Mouse (Mus musculus) testis, adult 2 months (tissue): ENCODE results near the gene Ccdc12.

Source experiments
- CTCF ChIP-seq: fragments of 200-500 bp; IDR thresholded peaks from 2 replicates; pipeline ENCODE4 v1.5.1; 2012; ENCODE audit warnings: low read depth, mild to moderate bottlenecking, inconsistent platforms, low read length, moderate library complexity; ENCODE audit not compliant: control insufficient read depth, insufficient read depth, insufficient replicate concordance
- POLR2A ChIP-seq: fragments of 200-500 bp; IDR thresholded peaks from 2 replicates; pipeline ENCODE4 v1.6.1; 2012; ENCODE audit warnings: low read depth, mild to moderate bottlenecking, inconsistent platforms, low read length, moderate library complexity; ENCODE audit not compliant: control insufficient read depth

GRCm38 (mm10) chr9:110652963-110653654 is 3.2 kb upstream of the Ccdc12 start:
- TF ChIP-seq CTCF (0 out of 2 replicates have a peak, but pooled peaks have one; percentile 12), POLR2A (no peak)
